Mouse (Mus musculus) CD4-positive, CD25-positive, alpha-beta regulatory T cell, adult 9 weeks (primary cell): ENCODE measurements around the gene Psg16. TPM values are rescaled to one million over a fixed set of nuclear protein-coding genes. Genes with fewer than 3 reads are reported as not detected.

Experiments used
- polyA plus RNA-seq: library from polyadenylated mRNA; unstranded; fragments of 100-300 nt; shearing (Covaris generic); gene quantifications from one replicate; pipeline ENCODE4 v1.2.1, GENCODE M21; 2017

Psg16 gene
- polyA plus RNA-seq = 0.81 TPM

DNA sequence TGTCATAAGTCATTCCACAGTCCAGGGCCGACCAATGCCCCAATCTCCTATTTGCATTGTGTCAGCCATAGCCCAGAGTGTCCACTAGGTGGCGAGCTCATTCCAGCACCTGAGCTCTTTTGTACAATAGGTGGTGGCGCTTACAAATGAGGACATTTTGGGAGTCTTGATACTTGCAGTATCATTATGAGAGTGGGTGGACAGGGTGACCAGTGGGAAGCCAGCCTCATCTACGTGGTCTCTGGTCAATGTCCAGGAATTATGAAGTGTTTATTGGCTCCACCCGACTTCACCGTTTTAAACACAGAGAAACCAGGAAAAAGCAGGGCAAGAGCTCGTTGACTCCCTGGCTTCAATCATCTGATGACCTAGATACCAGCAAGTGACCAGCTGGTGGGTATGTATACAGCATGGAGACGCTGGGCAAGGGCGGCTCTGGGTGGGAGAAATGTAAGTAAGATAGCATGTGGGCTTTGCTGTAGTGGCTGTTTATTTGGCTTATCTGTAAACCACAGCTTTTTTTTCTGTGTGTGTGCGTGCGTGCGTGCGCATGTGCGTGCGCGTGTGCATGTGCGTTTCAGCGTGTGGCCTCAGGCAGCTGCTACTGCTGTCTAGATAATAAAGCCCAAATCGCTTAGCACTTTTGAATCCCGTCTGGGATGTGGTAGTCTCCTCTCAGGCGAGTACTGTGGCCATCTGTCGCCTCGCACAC is at the start of gene Psg16:
TSS of gene Psg16 (plus strand) at position 137 of the 712 bp plus-strand sequence.

DNA sequence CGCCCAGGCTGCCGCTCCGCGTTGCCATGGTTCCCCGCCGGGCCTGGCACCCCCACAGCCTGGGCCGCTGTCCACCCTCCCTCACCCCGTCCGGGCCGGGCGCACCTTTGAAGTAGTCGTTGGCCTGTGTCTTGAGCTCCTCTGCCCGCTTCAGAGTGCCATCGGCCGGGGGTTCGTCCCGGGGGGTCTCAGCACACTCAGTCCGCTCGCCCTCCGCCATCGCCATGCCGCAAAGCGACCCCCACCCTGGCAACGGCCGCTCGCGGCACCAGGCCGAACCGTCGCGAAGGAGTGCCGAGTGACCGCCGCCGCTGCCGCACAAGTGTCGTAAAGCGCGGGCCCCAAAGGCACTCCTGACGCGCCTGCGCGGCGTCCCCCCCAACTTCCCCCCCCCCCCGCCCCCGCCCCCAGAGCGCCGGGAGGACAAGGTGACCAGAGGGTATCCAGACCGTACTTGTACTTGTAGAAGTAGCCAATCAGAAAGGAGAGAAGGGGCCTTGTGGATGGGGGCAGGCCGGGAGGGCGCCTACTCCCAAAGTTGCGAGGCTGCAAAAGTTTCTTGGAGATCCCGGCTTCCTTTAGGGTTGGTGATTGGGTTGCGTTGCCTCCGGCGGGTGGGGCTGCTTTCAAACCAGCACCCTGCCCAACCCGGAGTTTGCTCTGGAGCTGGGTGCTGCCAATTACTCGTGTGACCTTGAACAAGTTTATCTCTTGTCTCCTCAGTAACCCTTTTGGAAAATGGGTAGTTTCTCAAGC is 46.1 kb upstream of the Psg16 start, which contains the start of gene Ppp5c:
TSS of gene Ppp5c (minus strand) at position 337 of the 756 bp plus-strand sequence.

DNA sequence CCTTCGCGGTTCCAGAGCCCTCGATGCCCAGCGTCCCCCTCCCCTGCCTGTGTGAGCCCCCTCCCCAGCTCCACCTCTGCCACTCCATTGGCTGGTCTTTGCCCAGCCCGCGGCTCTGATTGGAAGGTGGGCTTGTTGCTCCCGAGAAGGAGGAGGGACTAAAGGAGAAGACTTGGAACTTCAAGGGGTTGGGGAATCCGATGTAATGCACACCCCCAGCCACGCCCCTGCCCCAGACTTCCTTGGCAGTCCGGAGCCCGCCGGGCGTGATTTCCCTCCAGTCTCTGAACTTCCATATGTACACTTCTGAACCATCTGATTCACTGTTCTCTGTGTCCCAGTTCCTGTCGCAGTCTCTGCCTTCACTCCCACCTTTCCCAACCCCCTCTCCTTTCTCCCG is 11.5 kb upstream of the Psg16 start, which contains the start of gene Hif3a:
TSS of gene Hif3a (minus strand) at position 39 of the 400 bp plus-strand sequence.

DNA sequence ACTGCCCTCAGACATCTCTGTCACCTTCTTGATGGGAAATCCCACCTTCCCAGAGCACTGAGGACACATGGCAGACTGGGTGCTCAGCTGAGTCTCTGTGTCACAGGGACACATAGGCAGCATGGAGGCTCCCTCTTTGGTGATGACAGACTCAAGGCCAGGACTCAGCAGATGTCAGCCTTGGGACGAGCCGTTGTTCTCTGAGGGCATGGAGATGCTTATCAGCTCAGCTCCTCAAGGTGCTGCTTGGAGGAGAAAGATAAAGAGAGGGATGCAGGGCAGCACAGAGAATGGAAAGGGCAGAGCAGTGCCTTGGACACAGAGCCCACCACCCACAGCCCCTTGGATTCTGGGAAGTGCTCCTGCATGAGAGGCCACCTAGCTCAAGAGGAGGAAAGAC is 76.1 kb downstream of the Psg16 start, which contains the start of gene Ceacam3:
TSS of gene Ceacam3 (plus strand) at position 352 of the 400 bp plus-strand sequence.

Other genes starting within 250 kb of the Psg16 start
- 247 TPM for gene Prkd2, start 231.1 kb upstream of the Psg16 start, polyA plus RNA-seq
- gene Dact3, start 198.7 kb upstream of the Psg16 start, polyA plus RNA-seq = not detected
- gene Gng8, start 182.3 kb upstream of the Psg16 start, polyA plus RNA-seq = not detected
- gene Ptgir, start 167.6 kb upstream of the Psg16 start, polyA plus RNA-seq = 7.3 TPM
- gene Calm3, start 149.9 kb upstream of the Psg16 start, polyA plus RNA-seq = 73.4 TPM
- gene Pnmal2, start 129.4 kb upstream of the Psg16 start, polyA plus RNA-seq = not detected
- not detected for gene Pnmal1, start 114.4 kb upstream of the Psg16 start, polyA plus RNA-seq
- 4.1 TPM for gene Gm42372, start 91.0 kb upstream of the Psg16 start, polyA plus RNA-seq
- gene Ccdc8, start 81.3 kb upstream of the Psg16 start, polyA plus RNA-seq = 0.05 TPM
- 120 TPM for gene Ppp5c, start 46.1 kb upstream of the Psg16 start, polyA plus RNA-seq
- 1.7 TPM for gene Hif3a, start 11.6 kb upstream of the Psg16 start, polyA plus RNA-seq
- gene Ceacam3, start 76.2 kb downstream of the Psg16 start, polyA plus RNA-seq = not detected
- not detected for gene Psg29, start 129.4 kb downstream of the Psg16 start, polyA plus RNA-seq